Mouse (Mus musculus): Measurements from ENCODE around the gene Bag6. TPM values are rescaled to one million over a fixed set of nuclear protein-coding genes. Genes with fewer than 3 reads are reported as not detected.
A peak's percentile ranks its signal among the peaks of the same experiment; 100 is the strongest.

The Bag6 gene
- 100 to 1,000 TPM; 389 to 403 TPM for total RNA-seq (2021)
- polyA plus RNA-seq (2012; rRNA removed), result 433 and 470 TPM in 2 replicates
- long read RNA-seq, partial matches to known transcripts, result 55 of 118 reads
- long read RNA-seq, other reads (novel, unspliced or antisense), result 58 of 118 reads

DNA sequence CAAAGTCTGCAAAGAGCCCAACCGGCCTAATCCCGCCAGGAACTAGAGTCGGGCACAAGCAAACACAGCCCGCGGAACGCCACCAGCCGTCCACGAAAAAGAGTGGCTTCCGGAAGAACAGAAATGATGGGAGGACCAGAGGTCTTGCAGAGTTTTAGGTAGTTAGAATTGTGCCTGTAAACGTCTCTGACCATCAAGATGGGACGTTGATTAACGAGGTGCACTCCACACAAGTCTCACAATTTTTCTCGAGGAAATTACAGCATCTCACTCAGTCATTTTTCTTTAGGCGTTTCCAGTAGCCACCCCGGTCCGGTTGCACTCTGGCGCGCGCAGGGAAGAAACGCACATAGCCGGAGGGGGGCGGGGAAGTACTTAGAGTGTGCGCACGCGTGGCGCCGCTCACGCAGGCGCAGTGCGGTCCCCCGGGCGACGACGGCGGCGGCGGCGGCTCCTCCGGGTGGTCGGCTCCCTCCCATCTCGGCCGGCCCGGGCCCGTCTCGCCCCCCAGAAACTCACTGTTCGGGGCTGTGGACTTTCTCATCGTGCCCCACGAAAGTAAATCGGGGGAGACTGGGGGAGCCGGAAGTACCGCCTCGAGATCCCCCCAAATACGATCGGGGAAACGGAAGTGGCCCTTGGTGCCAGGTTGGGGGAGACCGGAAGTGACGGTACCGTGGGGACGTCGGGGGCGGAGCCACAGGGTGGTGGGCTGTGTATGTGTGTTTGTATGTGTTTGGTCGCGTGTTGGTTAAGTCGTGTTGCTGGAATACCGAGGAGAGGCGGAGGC is at the start of gene Bag6:
Bag6 (plus strand) TSS at position 378 of the 790 bp plus-strand sequence.
- peak; percentile 95 for DNase-seq

DNA sequence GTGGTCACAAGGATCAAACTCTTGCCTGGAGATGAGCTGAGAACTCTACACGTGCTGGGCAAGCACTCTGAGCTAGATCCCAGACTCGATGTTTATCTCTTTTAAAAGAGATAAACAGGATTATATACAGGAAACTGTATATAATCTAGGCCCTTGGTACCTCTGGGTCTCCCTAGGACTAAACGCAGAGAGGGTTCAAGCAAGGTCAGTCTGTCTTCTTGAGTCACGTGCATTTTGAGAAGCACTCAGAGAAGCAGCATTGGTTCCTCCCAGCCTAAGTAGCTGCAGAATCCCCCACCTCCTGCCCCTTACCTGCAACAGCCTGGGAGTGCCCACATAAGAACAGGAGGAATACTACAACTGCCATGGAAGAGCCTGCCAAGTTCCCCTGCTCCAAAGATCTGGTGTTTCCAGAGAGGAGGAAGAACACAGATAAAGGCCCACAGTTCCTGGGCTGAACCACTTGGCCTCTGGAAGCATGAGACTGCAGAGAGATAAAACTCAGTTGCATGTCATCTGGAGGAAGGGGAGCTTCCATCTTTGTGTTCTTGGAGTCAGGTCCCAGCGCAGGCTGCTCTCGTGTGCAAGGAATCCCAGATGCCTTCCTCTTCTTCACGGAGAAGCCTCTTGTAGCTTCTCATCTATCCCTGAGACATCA is 49.6 kb upstream of the Bag6 start, which contains the start of gene Ly6g6f:
Ly6g6f (minus strand) TSS at position 403 of the 658 bp plus-strand sequence.
- DNase-seq, result no peak

DNA sequence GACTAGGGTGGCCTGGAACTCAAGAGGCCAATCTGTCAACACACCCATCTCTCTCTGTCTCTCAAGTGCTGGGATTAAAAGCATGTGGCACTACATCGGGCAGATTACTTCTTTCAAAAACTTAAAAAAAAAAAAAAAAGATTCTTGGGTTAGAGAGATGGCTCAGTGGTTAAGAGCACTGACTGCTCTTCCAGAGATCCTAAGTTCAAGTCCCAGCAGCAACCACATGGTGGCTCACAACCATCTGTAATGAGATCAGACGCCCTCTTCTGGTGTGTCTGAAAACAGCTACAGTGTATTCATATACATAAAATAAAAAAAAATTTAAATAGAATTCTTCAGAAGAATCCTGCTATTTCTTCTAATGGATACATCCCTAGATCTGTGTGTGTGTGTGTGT is 46.8 kb upstream of the Bag6 start:
- no peak for DNase-seq

GRCm38 (mm10) chr17:35088825-35089644 is 45.9 kb upstream of the Bag6 start, which contains the start of gene Abhd16a:
TSS of gene Abhd16a (plus strand) at chr17:35089263.
- DNase-seq, result peak; percentile 96

GRCm38 (mm10) chr17:35090166-35090932 is 44.6 kb upstream of the Bag6 start:
- DNase-seq, result peak; percentile 40

- DNase-seq, result no peak
Measured at GRCm38 (mm10) chr17:35092403-35093198, 42.4 kb upstream of the Bag6 start.

DNA sequence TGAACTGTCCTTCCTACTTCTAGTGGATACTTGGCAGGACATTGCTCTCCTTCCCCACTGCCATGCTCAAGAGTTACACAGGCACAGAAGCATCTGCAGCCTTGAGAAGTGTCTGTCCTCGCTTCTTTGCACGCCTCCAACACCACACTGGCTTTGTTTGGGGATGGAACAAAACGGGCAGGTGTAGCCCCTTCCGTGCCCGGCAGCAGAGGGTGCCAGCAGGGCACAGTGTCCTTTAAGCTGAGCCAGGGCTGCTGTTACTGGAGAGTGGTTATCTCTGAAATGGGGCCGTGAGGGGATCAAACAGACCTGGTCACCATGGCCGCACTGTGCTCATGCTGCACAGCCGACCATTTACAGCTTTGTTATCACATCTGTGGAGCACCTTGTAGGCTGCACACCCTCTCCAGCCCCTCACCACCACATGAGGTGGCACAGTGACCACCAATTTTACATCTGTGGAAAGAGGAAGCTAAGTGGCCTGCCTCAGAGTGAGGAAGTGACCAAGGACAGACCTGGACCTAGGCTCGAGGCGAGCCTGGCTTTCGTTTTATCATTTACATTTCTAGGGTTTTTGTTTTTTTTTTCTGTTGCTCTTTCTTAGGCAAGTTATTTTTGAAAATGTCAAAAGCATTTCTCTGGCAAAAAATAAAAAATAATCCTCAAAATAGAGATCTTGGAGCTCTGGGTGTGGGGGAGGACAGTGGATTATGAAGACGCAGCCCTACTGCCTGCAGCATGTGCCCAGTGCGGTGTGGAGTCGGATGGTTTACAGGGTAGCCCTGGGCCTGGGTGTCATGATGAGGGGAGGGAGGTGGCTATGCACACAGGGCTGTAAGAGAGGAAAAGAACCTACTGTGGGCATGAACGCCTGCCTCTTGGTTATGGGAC is 40.3 kb upstream of the Bag6 start:
- DNase-seq, result no peak

DNA sequence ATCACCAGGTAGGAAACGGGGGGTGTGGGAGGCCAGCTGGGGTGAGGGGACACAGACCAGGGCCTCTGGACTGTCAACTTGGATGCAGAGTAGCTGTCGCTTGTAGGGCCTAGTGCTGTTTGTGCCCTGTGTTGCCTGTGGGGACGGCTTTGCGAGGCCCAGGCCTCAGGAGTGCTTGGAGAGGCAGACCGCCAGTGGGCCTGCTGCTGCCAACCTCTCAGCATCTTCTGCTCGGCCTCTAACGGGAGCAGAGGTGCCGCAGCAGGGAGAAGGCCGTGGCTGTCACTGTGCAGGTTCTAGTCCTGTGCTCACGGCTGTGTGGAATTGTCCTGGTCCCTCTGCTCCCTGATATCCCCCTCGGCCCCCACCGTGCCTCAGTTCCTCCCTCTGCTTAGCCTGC is 38.4 kb upstream of the Bag6 start:
- DNase-seq, result no peak

GRCm38 (mm10) chr17:35097164-35097655 is 37.8 kb upstream of the Bag6 start:
- no peak for DNase-seq

DNA sequence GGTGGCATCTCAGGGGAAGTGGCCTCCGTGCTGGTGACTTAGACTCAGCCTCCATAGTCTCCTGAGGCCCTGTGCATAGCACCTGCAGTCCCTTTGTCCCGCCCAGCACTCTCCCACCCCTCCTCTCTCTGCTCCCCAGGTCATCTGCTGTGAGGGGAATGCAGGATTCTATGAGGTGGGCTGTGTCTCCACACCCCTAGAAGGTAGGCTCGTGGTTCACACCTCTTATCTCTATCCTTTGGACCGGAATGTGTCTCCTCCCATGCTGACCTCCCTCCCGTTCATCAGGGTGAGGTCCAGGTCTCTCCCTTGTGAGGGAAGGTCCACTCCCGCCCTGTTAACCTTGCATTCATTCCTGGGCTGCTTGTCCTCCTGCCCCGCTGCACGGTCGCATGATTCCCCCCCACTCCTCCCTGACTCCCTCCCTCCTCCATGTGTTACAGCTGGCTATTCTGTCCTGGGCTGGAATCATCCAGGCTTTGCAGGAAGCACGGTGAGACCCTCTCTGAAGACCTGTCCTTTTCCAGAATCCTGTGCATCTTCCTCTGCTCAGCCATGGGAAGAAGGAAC is 34.7 kb upstream of the Bag6 start:
- no peak for DNase-seq

- peak; percentile 51 for DNase-seq
Measured at GRCm38 (mm10) chr17:35101161-35101560, 33.8 kb upstream of the Bag6 start.

DNA sequence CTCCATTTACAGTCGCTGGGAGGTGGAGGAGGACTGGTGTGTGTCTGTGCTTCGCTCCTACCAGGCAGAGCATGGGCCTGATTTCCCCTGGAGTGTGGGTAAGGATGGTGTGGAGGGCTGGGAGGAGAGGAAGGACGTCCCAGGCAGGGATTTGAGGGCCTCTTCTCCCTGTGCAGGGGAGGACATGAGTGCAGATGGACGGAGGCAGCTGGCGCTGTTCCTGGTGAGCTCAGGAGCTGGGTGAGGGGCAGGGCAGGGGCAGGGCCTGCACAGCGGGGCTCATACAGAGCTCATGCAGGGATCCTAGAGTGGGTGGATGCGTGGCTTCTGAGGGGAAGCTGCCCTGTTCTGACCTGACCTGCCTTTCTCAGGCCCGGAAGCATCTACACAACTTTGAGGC is 32.7 kb upstream of the Bag6 start:
- DNase-seq, result no peak

DNA sequence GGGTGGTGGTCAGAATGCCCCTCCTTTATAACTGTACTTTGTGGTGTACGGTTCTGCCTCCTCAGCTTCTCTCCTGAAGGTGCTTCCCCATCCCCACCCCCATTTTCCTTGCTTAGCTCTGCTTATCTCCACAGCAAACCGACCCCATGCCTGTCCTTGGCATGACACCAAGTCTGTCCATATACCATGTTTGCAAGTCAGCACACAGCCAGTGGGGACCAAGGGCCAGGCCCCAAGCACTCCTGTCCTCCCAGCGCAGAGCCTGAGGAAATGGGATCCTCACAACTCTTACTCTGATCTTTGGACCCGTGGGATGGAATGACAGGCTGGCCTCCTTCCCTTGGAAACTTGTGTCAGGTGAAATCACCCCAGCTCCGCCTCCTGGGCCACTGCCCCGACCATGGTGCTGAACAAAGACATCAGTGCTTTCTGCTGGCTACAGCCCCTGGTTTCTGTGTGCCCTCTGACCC is 31.7 kb upstream of the Bag6 start:
- no peak for DNase-seq

DNA sequence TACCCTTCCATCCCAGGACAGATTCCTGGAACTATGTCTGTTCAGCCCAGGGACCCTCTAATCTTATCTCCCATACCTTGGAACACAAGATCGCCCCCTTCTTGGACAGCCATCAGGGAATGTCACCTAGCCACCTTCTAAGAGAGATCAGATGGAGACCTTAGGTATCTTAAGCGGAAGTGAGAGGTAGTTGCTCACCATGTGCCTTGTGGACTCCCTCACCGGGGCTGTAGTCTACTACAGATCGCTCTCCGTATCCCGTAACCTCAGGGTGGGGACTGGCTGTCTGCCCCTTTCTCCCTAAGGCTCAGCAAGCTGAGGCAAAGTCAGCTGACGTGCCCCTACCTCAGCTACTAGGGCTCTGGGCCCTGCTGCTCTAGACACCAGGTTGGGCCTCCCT is 30.9 kb upstream of the Bag6 start:
- no peak for DNase-seq

GRCm38 (mm10) chr17:35104754-35105153 is 30.2 kb upstream of the Bag6 start:
- DNase-seq, result no peak

DNA sequence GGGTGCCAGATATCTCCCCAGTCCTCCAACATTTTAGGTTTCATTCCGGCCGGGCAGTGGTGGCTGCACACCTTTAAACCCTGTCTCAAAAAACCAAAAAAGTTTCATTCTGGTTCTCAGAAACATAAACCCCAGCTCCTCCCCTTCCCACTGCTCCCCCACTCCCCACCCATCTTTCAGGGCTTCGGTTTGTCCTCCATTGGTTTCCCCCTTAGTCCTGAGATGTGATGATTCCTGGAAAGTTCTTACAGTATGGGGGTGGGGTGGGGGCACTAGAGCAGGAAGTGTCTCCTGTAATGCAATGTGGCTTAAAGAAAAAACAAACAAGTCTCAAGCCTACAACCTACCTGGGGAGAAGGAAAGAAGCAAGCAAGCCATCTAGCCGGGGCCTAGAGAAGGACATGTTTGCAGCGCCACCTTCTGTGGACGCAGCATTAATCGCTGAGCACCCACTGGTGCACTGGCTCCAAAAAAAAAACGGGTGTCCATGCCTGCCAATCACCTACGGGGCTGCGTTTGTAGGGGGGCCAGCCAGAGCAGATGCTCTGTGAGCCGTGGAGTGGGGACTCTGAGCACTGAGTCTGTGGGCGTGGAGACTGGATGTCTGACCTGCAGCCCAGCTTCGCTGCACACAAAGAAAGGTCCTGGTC is 29.1 kb upstream of the Bag6 start:
- no peak for DNase-seq

- DNase-seq, result no peak
Measured at GRCm38 (mm10) chr17:35106522-35106921, 28.5 kb upstream of the Bag6 start.

DNA sequence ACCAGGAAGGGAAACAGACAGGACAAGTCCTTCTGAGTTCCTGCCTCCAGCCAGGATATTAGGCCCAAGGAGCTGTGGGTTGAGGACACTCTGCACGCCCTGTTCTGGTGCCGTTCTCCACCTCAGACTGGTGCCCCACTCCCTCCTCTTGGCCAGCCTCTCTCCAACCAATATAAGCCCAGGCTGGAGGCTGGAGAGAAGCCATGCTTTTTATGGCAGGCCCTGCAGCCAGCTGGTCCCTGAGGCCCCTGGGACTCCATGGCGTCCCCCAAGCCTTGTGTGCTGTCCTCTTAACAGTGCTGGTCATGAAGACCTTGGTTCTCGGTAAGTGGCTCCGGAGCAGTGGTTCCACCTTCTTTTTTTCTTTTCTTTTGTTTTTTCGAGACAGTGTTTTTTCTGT is 26.9 kb upstream of the Bag6 start, which contains the start of gene Ly6g5c:
Ly6g5c (plus strand) TSS at position 183 of the 400 bp plus-strand sequence.
- no peak for DNase-seq

All from adrenal gland, adult 2 months (tissue).